Mouse (Mus musculus): ENCODE results near the gene Ccdc171.
"Not testable (repeated sequence)": the region's sequence is repeated elsewhere in the genome, so short reads cannot be mapped to it uniquely, and the experiment has no call there.

Ccdc171 gene

DNA sequence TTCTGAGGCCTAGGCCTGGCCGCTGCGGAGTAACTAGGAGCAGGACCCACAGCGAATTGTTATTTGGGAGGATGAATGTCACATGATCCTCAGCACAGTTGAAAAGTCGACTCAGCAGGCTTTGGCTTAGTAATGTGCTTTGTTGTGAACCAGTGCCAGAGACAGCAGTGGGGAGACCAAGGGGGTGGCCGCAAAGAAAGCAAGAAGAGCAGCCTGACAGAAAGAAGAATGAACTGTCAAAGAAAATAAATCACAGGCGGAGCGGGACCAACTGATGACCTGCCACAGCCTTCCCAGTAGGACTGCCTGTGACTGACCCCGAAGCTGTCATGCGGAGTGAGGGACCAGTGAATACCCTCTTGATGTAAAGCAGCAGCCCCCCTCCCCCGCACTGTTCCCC, 131.2 kb downstream of the Ccdc171 start:
- no peak for DNase-seq (ENCODE audit: low spot score)

DNA sequence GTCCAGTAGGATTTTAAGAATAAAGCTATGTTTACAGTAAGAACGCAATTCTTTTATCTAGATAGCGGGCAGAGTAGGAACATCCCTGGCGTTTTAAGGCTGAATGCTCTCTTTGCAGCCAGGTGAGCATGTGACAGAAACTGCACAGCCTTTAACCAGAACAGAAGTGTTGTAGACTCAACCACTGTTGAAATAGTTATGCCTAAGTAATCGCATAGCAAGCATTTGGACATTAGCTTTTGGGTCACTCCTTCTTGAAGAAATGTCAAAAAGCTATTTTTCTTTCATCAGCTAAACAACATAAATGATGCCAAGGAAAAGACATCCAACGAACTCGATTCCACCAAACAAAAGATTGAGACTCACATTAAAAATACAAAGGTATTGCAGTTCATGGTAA, 131.7 kb downstream of the Ccdc171 start:
- DNase-seq (ENCODE audit: low spot score), result no peak

DNA sequence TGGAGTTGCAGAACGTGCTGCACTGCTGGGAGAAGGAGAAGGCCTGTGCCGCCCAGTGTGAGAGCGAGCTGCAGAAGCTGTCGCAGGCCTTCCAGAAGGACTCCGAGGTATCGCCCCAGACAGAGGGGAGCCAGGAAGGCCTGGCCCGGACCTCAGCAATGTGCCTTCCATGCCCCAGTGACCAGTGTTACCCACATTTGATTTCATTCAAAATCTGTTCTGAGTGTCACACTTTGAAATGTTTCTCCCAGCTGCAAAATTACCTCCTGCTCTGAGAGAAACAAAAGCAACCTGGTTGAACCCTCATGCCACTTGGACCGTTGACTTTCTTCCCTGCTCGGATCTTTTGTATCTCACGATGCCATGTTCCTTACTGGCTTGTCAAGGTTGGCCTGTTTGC, 133.1 kb downstream of the Ccdc171 start:
- DNase-seq (ENCODE audit: low spot score), result no peak

DNA sequence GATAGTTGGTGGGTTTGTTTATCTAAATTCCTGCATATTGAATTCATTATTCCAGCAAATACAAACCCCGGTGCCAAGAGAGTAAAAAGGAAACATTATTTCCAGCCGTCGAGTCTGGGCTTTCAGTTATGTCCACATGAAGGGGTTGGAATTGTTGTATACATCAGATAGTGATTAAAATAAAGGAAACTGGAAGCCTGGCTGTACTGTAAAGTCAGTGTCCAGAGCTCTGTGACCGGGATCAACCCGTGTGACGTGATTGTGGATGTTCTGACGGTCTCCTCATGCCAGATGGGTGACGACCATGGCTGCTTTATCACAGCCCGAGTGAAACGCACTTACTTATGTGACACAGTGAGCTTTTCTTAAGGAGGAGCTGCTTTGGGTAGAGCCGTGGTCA, 134.1 kb downstream of the Ccdc171 start:
- DNase-seq (ENCODE audit: low spot score), result no peak

- DNase-seq (ENCODE audit: low spot score), result no peak
These were observed 136.3 kb downstream of the Ccdc171 start for GRCm38 (mm10) chr4:83661519-83662271.

- DNase-seq (ENCODE audit: low spot score), result no peak
These were observed 137.0 kb downstream of the Ccdc171 start for GRCm38 (mm10) chr4:83662301-83662700.

GRCm38 (mm10) chr4:83669552-83669951, 144.2 kb downstream of the Ccdc171 start:
- DNase-seq (ENCODE audit: low spot score), result no peak

- DNase-seq (ENCODE audit: low spot score), result not testable (repeated sequence)
These were observed 150.0 kb downstream of the Ccdc171 start for GRCm38 (mm10) chr4:83675308-83675707.

DNA sequence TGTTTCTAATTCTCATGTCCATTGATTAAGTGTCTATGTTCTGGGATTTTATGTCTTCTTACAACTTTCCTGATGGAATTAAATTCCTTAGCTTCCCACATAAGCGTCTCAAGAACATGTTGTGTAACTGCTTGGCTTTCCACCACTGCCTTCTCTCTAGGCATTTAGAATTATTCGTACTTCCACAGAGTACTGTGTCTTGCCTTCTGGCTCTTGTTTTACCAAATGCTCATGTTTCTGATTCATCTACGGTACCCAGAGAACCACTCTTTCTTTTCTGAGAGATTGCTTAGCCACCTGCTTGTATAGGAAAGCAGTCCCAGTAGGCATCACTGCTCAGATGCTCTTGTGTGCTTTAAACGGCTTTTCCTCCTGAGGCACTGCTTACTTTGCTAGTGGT, 151.1 kb downstream of the Ccdc171 start:
- no peak for DNase-seq (ENCODE audit: low spot score)

GRCm38 (mm10) chr4:83681081-83681480, 155.7 kb downstream of the Ccdc171 start:
- DNase-seq (ENCODE audit: low spot score), result no peak

GRCm38 (mm10) chr4:83682866-83683265, 157.5 kb downstream of the Ccdc171 start:
- DNase-seq (ENCODE audit: low spot score), result no peak

DNA sequence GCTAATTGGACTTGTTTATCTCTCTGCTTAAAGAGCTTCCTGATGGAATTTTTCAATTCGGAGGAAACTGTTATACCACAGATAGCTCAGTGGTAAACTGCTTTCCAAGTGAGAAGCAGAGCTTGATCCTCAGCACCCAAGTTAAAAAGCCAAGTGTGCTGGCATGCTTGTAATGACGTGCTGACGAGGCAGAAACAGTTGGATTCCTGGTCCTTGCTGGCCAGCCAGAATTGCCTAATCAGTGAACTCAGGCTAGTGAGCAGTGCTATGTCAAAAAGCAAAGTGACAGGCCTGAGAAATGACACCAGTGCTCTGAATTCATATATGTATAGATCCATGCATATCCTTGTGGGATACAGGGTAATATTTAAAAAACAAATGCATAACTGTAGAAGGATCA, 174.8 kb downstream of the Ccdc171 start:
- no peak for DNase-seq (ENCODE audit: low spot score)

- DNase-seq (ENCODE audit: low spot score), result no peak
These were observed 191.7 kb downstream of the Ccdc171 start for GRCm38 (mm10) chr4:83716996-83717395.

DNA sequence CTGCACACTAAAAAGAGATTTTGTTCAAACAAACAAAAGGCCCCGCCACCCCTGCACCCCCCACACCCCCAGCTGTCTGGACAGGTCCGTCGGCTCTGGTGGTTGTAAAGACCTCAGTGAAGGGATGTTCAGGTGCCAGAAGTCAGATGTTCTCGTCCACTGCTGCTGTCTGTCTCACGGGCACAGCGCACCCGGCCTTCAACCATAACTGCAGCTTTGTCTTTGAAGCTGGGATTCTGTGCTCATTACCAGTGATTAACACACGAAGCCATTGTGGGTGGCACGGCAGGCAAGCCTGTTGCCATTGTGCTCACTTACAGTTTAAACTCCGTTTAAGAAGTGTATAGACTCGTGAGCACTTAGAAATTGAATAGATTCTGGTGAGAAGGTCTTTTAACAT, 194.5 kb downstream of the Ccdc171 start:
- no peak for DNase-seq (ENCODE audit: low spot score)

- no peak for DNase-seq (ENCODE audit: low spot score)
These were observed 199.8 kb downstream of the Ccdc171 start for GRCm38 (mm10) chr4:83725136-83725535.

DNA sequence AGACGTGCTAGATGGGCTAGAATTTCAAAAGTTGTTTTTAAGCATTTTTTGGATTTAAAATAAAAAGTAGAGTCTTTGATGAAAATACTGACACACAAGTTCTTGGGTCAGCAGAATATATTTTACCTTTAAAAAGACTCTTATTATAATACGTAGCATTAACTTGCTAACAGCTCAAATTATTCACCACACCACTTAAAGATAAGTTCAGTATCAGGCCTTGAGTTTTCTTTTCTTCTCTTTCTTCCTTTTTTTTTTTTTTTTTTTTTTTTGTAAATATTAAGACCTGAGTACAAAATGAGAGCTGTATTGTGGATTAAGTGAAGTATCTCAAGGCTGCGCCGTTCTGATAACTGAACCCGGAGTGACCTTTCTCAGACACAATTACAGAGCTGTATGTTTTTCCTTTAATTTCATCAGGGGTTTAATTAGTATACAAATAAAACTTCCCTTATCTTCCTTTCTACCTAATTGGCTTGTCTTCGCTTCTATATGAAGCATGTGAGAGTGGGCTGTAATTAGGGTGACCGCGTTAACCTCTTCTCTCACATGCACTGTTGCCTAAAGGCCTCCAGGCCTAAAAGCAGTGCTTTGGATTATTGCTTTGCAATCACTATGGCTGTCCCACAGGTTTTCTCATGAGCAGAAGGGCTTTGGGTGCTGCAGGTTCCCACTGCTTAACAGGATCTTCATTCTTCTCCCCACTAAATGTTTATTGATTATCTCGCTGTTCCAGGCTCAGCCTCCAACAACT, 214.0 kb downstream of the Ccdc171 start:
- no peak for DNase-seq (ENCODE audit: low spot score)

- DNase-seq (ENCODE audit: low spot score), result no peak
These were observed 214.5 kb downstream of the Ccdc171 start for GRCm38 (mm10) chr4:83739891-83740277.

- no peak for DNase-seq (ENCODE audit: low spot score)
These were observed 217.6 kb downstream of the Ccdc171 start for GRCm38 (mm10) chr4:83742806-83743460.

GRCm38 (mm10) chr4:83775136-83775535, 249.8 kb downstream of the Ccdc171 start:
- DNase-seq (ENCODE audit: low spot score), result no peak

DNA sequence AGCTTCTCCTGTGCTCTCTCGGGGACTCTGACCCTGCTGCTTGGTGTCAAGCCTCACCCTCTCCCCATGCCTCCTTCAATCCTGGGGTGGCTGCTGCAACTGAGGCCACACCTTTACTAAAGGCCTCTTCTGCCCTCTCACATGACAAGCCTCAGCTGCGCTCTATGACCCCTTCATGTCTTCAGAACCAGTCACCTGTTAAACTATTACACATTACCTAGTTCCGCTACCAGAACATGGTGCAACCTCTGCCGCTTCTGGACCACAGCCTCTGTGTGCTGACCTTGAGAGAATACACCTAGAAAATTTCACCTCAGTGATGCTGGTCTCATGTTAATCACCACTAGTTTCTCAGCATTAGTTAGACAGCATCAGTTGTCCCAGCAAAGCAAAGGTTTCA, 254.7 kb downstream of the Ccdc171 start:
- DNase-seq (ENCODE audit: low spot score), result no peak

GRCm38 (mm10) chr4:83785115-83785514, 259.8 kb downstream of the Ccdc171 start:
- DNase-seq (ENCODE audit: low spot score), result no peak

GRCm38 (mm10) chr4:83791811-83792210, 266.5 kb downstream of the Ccdc171 start:
- DNase-seq (ENCODE audit: low spot score), result no peak

- DNase-seq (ENCODE audit: low spot score), result no peak
These were observed 269.1 kb downstream of the Ccdc171 start for GRCm38 (mm10) chr4:83794315-83794922.
